Mouse (Mus musculus) c-Kit-positive CD71-negative TER-119-negative erythroid progenitor cells, embryonic 14.5 days (primary cell): Measurements from ENCODE around the gene Gm11011.

Experiments
- DNase-seq: peaks from one replicate; pipeline ENCODE4 v3.0.0-alpha.2; 2013; ENCODE audit warnings: low read depth

Gm11011 gene

GRCm38 (mm10) chr2:169589697-169590096 lies 2.2 kb upstream of the Gm11011 start:
- no peak for DNase-seq

- DNase-seq = no peak
Observed at GRCm38 (mm10) chr2:169586688-169587087, 857 bp downstream of the Gm11011 start.

GRCm38 (mm10) chr2:169585631-169586285 lies 1.8 kb downstream of the Gm11011 start:
- no peak for DNase-seq

- DNase-seq = no peak
Observed at GRCm38 (mm10) chr2:169584745-169585456, 2.6 kb downstream of the Gm11011 start.

- no peak for DNase-seq
Observed at GRCm38 (mm10) chr2:169583476-169583875, 4.1 kb downstream of the Gm11011 start.

GRCm38 (mm10) chr2:169577508-169578196 lies 9.9 kb downstream of the Gm11011 start:
- DNase-seq = no peak

- DNase-seq = no peak
Observed at GRCm38 (mm10) chr2:169570063-169570462, 17.5 kb downstream of the Gm11011 start.

GRCm38 (mm10) chr2:169566159-169566558 lies 21.4 kb downstream of the Gm11011 start:
- DNase-seq = no peak

- no peak for DNase-seq
Observed at GRCm38 (mm10) chr2:169565751-169566150, 21.8 kb downstream of the Gm11011 start.

GRCm38 (mm10) chr2:169545674-169546073 lies 41.9 kb downstream of the Gm11011 start:
- no peak for DNase-seq

- DNase-seq = no peak
Observed at GRCm38 (mm10) chr2:169538906-169539305, 48.6 kb downstream of the Gm11011 start.
